Mouse (Mus musculus) ES-E14 (cell line): ENCODE measurements around the gene Htr1f.

ENCODE experiments used
- MAFK ChIP-seq: IDR thresholded peaks from 2 replicates; pipeline ENCODE4 v1.6.1; 2014; ENCODE audit warnings: mild to moderate bottlenecking, low read depth, low read length, inconsistent platforms; ENCODE audit not compliant: insufficient read depth
- ZNF384 ChIP-seq: IDR thresholded peaks from 2 replicates; pipeline ENCODE4 v1.6.1; 2012; ENCODE audit warnings: low read depth, low read length, inconsistent platforms

- TF ChIP-seq MAFK: no peak
- no peak for TF ChIP-seq ZNF384
Measured at GRCm38 (mm10) chr16:65069867-65070266, 35.8 kb downstream of the Htr1f start.
